Mouse (Mus musculus): ENCODE measurements at regions not wholly inside any gene's neighbourhood (a gene's known extent, or its start where the extent isn't known, plus 50 kb on each side); places are given as distances from the start of the nearest gene placed in this dataset.

GRCm38 (mm10) chr1:194330471-194330870, 287.5 kb upstream of the Plxna2 start:
- DNase-seq, result no peak

GRCm38 (mm10) chr1:194320320-194321036, 297.5 kb upstream of the Plxna2 start:
- no peak for DNase-seq

- no peak for DNase-seq
Observed at GRCm38 (mm10) chr1:194318351-194318750, 299.7 kb upstream of the Plxna2 start.

GRCm38 (mm10) chr1:194315593-194315992, 302.4 kb upstream of the Plxna2 start:
- DNase-seq, result no peak

- no peak for DNase-seq
Observed at GRCm38 (mm10) chr1:194310373-194310772, 307.6 kb upstream of the Plxna2 start.

- no peak for DNase-seq
Observed at GRCm38 (mm10) chr1:194308648-194309047, 309.4 kb upstream of the Plxna2 start.

- DNase-seq, result no peak
Observed at GRCm38 (mm10) chr1:194303951-194304350, 314.1 kb upstream of the Plxna2 start.

- DNase-seq, result no peak
Observed at GRCm38 (mm10) chr1:194302775-194303174, 315.2 kb upstream of the Plxna2 start.

GRCm38 (mm10) chr1:194281941-194282340, 336.1 kb upstream of the Plxna2 start:
- DNase-seq, result no peak

- no peak for DNase-seq
Observed at GRCm38 (mm10) chr1:194268028-194268427, 350.0 kb upstream of the Plxna2 start.

- DNase-seq, result no peak
Observed at GRCm38 (mm10) chr1:194262374-194262773, 355.6 kb upstream of the Plxna2 start.

- no peak for DNase-seq
Observed at GRCm38 (mm10) chr1:194259957-194260356, 358.1 kb upstream of the Plxna2 start.

GRCm38 (mm10) chr1:194244776-194245366, 373.1 kb upstream of the Plxna2 start:
- no peak for DNase-seq

GRCm38 (mm10) chr1:194241111-194241510, 376.9 kb upstream of the Plxna2 start:
- no peak for DNase-seq

GRCm38 (mm10) chr1:194231206-194231605, 386.8 kb upstream of the Plxna2 start:
- no peak for DNase-seq

GRCm38 (mm10) chr1:194226550-194227160, 391.4 kb upstream of the Plxna2 start:
- no peak for DNase-seq

- no peak for DNase-seq
Observed at GRCm38 (mm10) chr1:194225786-194226185, 392.2 kb upstream of the Plxna2 start.

GRCm38 (mm10) chr1:194224046-194224445, 394.0 kb upstream of the Plxna2 start:
- DNase-seq, result no peak

- no peak for DNase-seq
Observed at GRCm38 (mm10) chr1:194223610-194224009, 394.4 kb upstream of the Plxna2 start.

- peak; percentile 68 for DNase-seq
Observed at GRCm38 (mm10) chr1:194223015-194223414, 395.0 kb upstream of the Plxna2 start.

GRCm38 (mm10) chr1:194208034-194209000, 409.7 kb upstream of the Plxna2 start:
- DNase-seq, result no peak

- DNase-seq, result no peak
Observed at GRCm38 (mm10) chr1:194197516-194197915, 420.5 kb upstream of the Plxna2 start.

- no peak for DNase-seq
Observed at GRCm38 (mm10) chr1:194182293-194182692, 435.7 kb upstream of the Plxna2 start.
